Mouse (Mus musculus) yolk sac, embryonic 10.5 days (tissue): ENCODE results near the gene Gm49325.
"Not testable (repeated sequence)": the region's sequence is repeated elsewhere in the genome, so short reads cannot be mapped to it uniquely, and the experiment has no call there.

Experiments used
- DNase-seq: peaks from one replicate; pipeline ENCODE4 v3.0.0-alpha.2; 2017; ENCODE audit warnings: low spot score

Gm49325 gene

DNA sequence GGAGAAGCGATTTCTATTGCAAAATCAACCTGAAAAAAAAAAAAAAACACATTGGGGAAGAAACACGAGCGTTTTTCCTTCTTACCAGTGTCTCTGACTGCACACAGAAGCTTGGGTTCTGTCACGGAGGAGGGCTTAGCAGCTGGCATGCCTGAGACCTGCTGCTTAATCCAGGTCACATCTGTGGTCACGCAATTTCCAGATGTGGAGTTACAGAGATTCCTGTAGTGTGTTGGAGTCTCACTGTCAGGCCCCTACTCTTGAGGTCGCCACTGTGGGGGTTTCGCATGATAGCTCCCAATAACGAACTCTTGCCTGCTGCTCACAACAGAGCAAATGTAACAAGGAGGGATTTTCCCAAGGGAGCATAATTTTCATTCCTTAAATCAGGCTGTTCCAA is 78.2 kb downstream of the Gm49325 start:
- no peak for DNase-seq

GRCm38 (mm10) chr10:77685895-77686664 is 80.1 kb downstream of the Gm49325 start, which contains the start of gene Tspear:
Gene Tspear (plus strand): TSS chr10:77686569.
- DNase-seq: no peak

DNA sequence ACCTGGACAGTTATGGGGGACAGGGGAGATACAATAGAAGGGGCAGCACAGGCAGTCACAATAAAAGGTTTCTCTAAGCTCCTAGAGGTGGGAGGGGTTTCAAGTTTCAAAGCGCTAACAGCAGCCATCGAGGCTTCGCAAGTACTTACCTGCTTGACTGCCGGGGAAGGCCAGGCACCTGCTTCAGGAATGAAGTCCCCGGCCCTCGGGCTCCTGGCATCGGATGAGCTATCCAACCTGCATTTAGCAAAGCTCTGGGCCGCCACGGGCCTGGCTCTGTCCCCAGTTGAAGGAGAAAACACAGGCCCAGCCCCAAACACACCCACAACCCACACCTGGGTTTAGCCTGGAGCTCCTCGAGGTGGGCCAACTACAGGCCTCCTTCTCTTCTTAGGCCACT is 81.0 kb downstream of the Gm49325 start:
- DNase-seq: no peak

GRCm38 (mm10) chr10:77690356-77690807 is 84.4 kb downstream of the Gm49325 start, which contains the start of gene Gm19402:
Gene Gm19402 (minus strand): TSS chr10:77690757.
- not testable (repeated sequence) for DNase-seq
